9 mouse cellular contexts compared by ENCODE assay signal in the genomic region with DNA sequence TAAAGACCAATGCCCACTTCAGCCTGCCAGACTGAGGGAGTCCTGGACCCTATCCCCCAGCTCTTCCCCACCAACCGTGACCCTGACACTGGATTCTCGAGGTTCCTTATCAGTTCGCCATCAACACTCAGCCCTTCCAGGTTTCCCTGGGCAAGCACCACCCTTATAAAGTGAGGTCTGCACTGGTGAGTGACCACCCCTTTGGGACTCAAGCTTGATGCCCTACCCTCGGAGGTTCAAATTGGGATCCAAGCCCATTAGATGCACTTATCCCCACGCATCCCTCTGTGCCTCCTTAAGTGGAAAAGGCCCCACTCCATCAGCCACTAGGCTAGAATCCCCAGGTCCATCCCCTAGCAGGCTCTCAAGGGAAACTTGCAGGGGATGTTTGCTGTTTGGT. TPM values are rescaled to one million over a fixed set of nuclear protein-coding genes. Genes with fewer than 3 reads are reported as not detected.
A peak's percentile ranks its signal among the peaks of the same experiment; 100 is the strongest.
DNase-seq lines count a peak whose midpoint lies in the region; ATAC-seq and TF ChIP-seq lines count a peak whose summit lies in the region.
"Had no signal": no experiment of that assay in that cellular context is flagged by ENCODE, and none has a peak within 500 bp of the region (broad histone marks: within the 10 kb centered on the region; RNA-seq: fewer than 3 reads in every experiment).

No protein-coding gene starts in this region.

- H3K9me3 ChIP-seq in limb, embryonic 14.5 days (ENCODE audit: control insufficient read depth, low read length), result no peaks in the 10 kb centered on the region
- H3K9me3 ChIP-seq in stomach, embryonic 15.5 days, result no peaks in the 10 kb centered on the region

- peaks cover 23% of the 10 kb centered on the region for H3K4me1 ChIP-seq in testis, adult 2 months (ENCODE audit: control insufficient read depth, insufficient read depth, low read length)
- H3K4me1 ChIP-seq in limb, embryonic 14.5 days (ENCODE audit: control insufficient read depth, insufficient read depth, low read length), result peaks cover 17% of the 10 kb centered on the region
- H3K4me1 ChIP-seq in stomach, embryonic 15.5 days, result peaks cover 34% of the 10 kb centered on the region

- H3K36me3 ChIP-seq in testis, adult 2 months (ENCODE audit: control insufficient read depth, insufficient read depth, low read length), result no peaks in the 10 kb centered on the region
- H3K36me3 ChIP-seq in limb, embryonic 14.5 days (ENCODE audit: control insufficient read depth, insufficient read depth, low read length), result no peaks in the 10 kb centered on the region
- no peaks in the 10 kb centered on the region for H3K36me3 ChIP-seq in stomach, embryonic 15.5 days

- 73% methylated on average over 5 of the region's 5 CpGs for WGBS in limb, embryonic 14.5 days
- 68% methylated on average over 5 of the region's 5 CpGs for WGBS in stomach, embryonic 15.5 days

- no peaks in the 10 kb centered on the region for H3K27me3 ChIP-seq in testis, adult 2 months (ENCODE audit: control insufficient read depth, insufficient read depth, low read length)
- H3K27me3 ChIP-seq in limb, embryonic 14.5 days (ENCODE audit: control insufficient read depth, insufficient read depth, low read length), result no peaks in the 10 kb centered on the region
- no peaks in the 10 kb centered on the region for H3K27me3 ChIP-seq in stomach, embryonic 15.5 days (replicated peaks)

- TF ChIP-seq POLR2A in testis, adult 2 months (IDR thresholded peaks at IDR 0.05; ENCODE audit: control insufficient read depth, low read depth, low read length), result no peak
- TF ChIP-seq POLR2A in limb, embryonic 14.5 days (IDR thresholded peaks at IDR 0.05; ENCODE audit: borderline replicate concordance, extremely low read depth, insufficient read depth, insufficient read length), result no peak

- H3K4me2 ChIP-seq in limb, embryonic 14.5 days (replicated peaks; ENCODE audit: low read depth, low read length, severe bottlenecking), result peak overlapping the region; percentile 85
- peak overlapping the region; percentile 88 for H3K4me2 ChIP-seq in stomach, embryonic 15.5 days

- DNase-seq in cerebellum, adult 9-10 months, result peak; percentile 51
- DNase-seq in cerebellum, adult 11 months, result no peak
- no peak for DNase-seq in testis, postnatal 14 days (ENCODE audit: low spot score)
- DNase-seq in limb, embryonic 14.5 days (ENCODE audit: low spot score), result no peak
- no peak for DNase-seq in left cerebral cortex, postnatal 14 days (ENCODE audit: low spot score in 2 of 2)
- no peak for DNase-seq in ovary, postnatal 36 days (ENCODE audit: low spot score)
- DNase-seq: kidney, postnatal 14 days had no signal

- intact Hi-C loops in left cerebral cortex, postnatal 14 days (cut with DNase I), result no loop called here

- peak overlapping the region; percentile 88 for H3K4me3 ChIP-seq in testis, adult 2 months (ENCODE audit: control insufficient read depth, low read depth, low read length)
- peak overlapping the region; percentile 92 for H3K4me3 ChIP-seq in limb, embryonic 14.5 days (replicated peaks; ENCODE audit: low read length)
- H3K4me3 ChIP-seq in stomach, embryonic 15.5 days (replicated peaks), result no peak overlapping the region

- no peak for ATAC-seq in limb, embryonic 14.5 days (ENCODE audit: low FRiP score, low read depth)
- no peak for ATAC-seq in stomach, embryonic 15.5 days (ENCODE audit: insufficient read depth, low FRiP score, low read depth)

- TF ChIP-seq CTCF in testis, adult 2 months (IDR thresholded peaks at IDR 0.05; ENCODE audit: control insufficient read depth, insufficient read depth, insufficient replicate concordance, low read depth, low read length), result no peak

- 0 out of 2 replicates have a peak overlapping the region, but pooled peaks have one; percentile 94 for H3K9ac ChIP-seq in limb, embryonic 14.5 days (ENCODE audit: low read depth, low read length, severe bottlenecking)
- no peak overlapping the region for H3K9ac ChIP-seq in stomach, embryonic 15.5 days

- H3K27ac ChIP-seq in testis, adult 2 months (ENCODE audit: control insufficient read depth, insufficient read depth, low read depth, low read length), result peak overlapping the region; percentile 23; the same call in 1 of the 2 replicates
- H3K27ac ChIP-seq in limb, embryonic 14.5 days (replicated peaks; ENCODE audit: low read depth, low read length), result no peak overlapping the region
- no peak overlapping the region for H3K27ac ChIP-seq in stomach, embryonic 15.5 days

RNA-seq across cellular contexts. Expression of gene Cerk, which starts 1.9 kb away (rescaled TPM):
- 61.5 and 61.7 TPM in 2 replicates for polyA plus RNA-seq in testis, adult 2 months (2012; rRNA removed)
- polyA plus RNA-seq in limb, embryonic 14.5 days (2012; rRNA removed), result 20.4 and 23.3 TPM in 2 replicates
- 18.0 and 19.7 TPM in 2 replicates for polyA plus RNA-seq in limb, embryonic 14.5 days (2014; fragmentation: Nextera tagmentation; extraction: Ambion mirVana)
- polyA plus RNA-seq in stomach, embryonic 15.5 days (2015; fragmentation: Nextera tagmentation; extraction: Ambion mirVana), result 11.0 and 12.1 TPM in 2 replicates
- total RNA-seq in left cerebral cortex, postnatal 14 days (2021), result 10 to 100 TPM; 46.6 to 46.8 TPM

RNA-seq across cellular contexts. Expression of gene Tbc1d22a, which starts 30.2 kb away (rescaled TPM):
- polyA plus RNA-seq in testis, adult 2 months (2012; rRNA removed), result 19.5 and 23.0 TPM in 2 replicates
- polyA plus RNA-seq in limb, embryonic 14.5 days (2012; rRNA removed), result 15.5 and 21.3 TPM in 2 replicates
- 8.7 and 10.3 TPM in 2 replicates for polyA plus RNA-seq in limb, embryonic 14.5 days (2014; fragmentation: Nextera tagmentation; extraction: Ambion mirVana)
- 10.4 TPM in 2 replicates for polyA plus RNA-seq in stomach, embryonic 15.5 days (2015; fragmentation: Nextera tagmentation; extraction: Ambion mirVana)
- total RNA-seq in left cerebral cortex, postnatal 14 days (2021), result 10 to 100 TPM; 23.2 to 24.5 TPM
